Mouse (Mus musculus): Measurements from ENCODE around the gene Gm47289.

GRCm38 (mm10) chr9:119145137-119145536 lies 13.8 kb upstream of the Gm47289 start:
- TF ChIP-seq CTCF (IDR thresholded peaks at IDR 0.05; ENCODE audit: extremely low read depth, insufficient read depth, insufficient read length, insufficient replicate concordance) (no peak), POLR2A (IDR thresholded peaks at IDR 0.05; ENCODE audit: low read depth, low read length) (no peak)

Measured in spleen, adult 2 months (tissue).